Mouse (Mus musculus) limb, embryonic 14.5 days (tissue): ENCODE data around the gene Rab9b. TPM values are rescaled to one million over a fixed set of nuclear protein-coding genes. Genes with fewer than 3 reads are reported as not detected.
A peak's percentile ranks its signal among the peaks of the same experiment; 100 is the strongest.

Experiments used
- ATAC-seq: fragments of 200-750 bp; cut with Nextera tagmentation; 2 replicates; pipeline ENCODE4 v1.8.0; 2017; ENCODE audit warnings: low read depth, moderate number of reproducible peaks, moderate TSS enrichment; ENCODE audit not compliant: low FRiP score
- DNase-seq: peaks from one replicate; pipeline ENCODE4 v3.0.0-alpha.2; 2015; ENCODE audit warnings: low spot score
- H3K27ac ChIP-seq: fragments of 300-500 bp; sonication (generic); replicated peaks from 2 replicates; pipeline ENCODE4 v1.5.1; 2014; ENCODE audit warnings: low read depth, mild to moderate bottlenecking, low read length, moderate library complexity, mixed read lengths
- H3K27me3 ChIP-seq: fragments of 300-500 bp; sonication (generic); 2 replicates; pipeline ENCODE4 v1.6.1; 2014; ENCODE audit warnings: low read length, mixed read lengths; ENCODE audit not compliant: control insufficient read depth, insufficient read depth
- H3K36me3 ChIP-seq: fragments of 300-500 bp; sonication (generic); 2 replicates; pipeline ENCODE4 v1.6.1; 2014; ENCODE audit warnings: mild to moderate bottlenecking, low read length, moderate library complexity, mixed read lengths; ENCODE audit not compliant: control insufficient read depth, insufficient read depth
- H3K4me1 ChIP-seq: fragments of 300-500 bp; sonication (generic); 2 replicates; pipeline ENCODE4 v1.6.1; 2014; ENCODE audit warnings: antibody characterized with exemption, low read length, mixed read lengths; ENCODE audit not compliant: control insufficient read depth, insufficient read depth
- H3K4me2 ChIP-seq: fragments of 300-500 bp; sonication (generic); replicated peaks from 2 replicates; pipeline ENCODE4 v1.6.1; 2014; ENCODE audit warnings: low read depth, mild to moderate bottlenecking, low read length, moderate library complexity; ENCODE audit not compliant: severe bottlenecking
- H3K4me3 ChIP-seq: fragments of 300-500 bp; sonication (generic); replicated peaks from 2 replicates; pipeline ENCODE4 v1.5.1; 2014; ENCODE audit warnings: low read length
- H3K9ac ChIP-seq: fragments of 300-500 bp; sonication (generic); 2 replicates; pipeline ENCODE4 v1.6.1; 2014; ENCODE audit warnings: mild to moderate bottlenecking, low read depth, low read length, moderate library complexity; ENCODE audit not compliant: severe bottlenecking
- H3K9me3 ChIP-seq: fragments of 300-500 bp; sonication (generic); 2 replicates; pipeline ENCODE4 v1.6.1; 2016; ENCODE audit warnings: low read length; ENCODE audit not compliant: control insufficient read depth
- POLR2A ChIP-seq: fragments of 200-500 bp; IDR thresholded peaks from 2 replicates; pipeline ENCODE4 v1.8.0; 2012; ENCODE audit warnings: inconsistent platforms, mild to moderate bottlenecking, moderate library complexity, borderline replicate concordance; ENCODE audit not compliant: insufficient read depth, insufficient read length; ENCODE audit errors: extremely low read depth
- WGBS: fragments of 180-500 bp; shearing (Covaris S2); extraction: QIAGEN DNeasy Blood & Tissue Kit; methylation state at CpG from one replicate; pipeline ENCODE4 v1.1.7; 2014; 5-methylcytosine and 5-hydroxymethylcytosine counted together
- polyA plus RNA-seq, 2 experiments: library from polyadenylated mRNA; depleted of rRNA in 1 of 2; stranded (reverse) in 1 of 2; unstranded in 1 of 2; fragments of >200 nt; fragmentation: Nextera tagmentation in 1 of 2; extraction: Ambion mirVana in 1 of 2; gene quantifications; 2 replicates each; pipeline versions ENCODE4 v1.2.1 to v1.2.3; 2012 to 2014

The Rab9b gene
- polyA plus RNA-seq, 2 experiments, result 0.16 to 0.44 TPM

DNA sequence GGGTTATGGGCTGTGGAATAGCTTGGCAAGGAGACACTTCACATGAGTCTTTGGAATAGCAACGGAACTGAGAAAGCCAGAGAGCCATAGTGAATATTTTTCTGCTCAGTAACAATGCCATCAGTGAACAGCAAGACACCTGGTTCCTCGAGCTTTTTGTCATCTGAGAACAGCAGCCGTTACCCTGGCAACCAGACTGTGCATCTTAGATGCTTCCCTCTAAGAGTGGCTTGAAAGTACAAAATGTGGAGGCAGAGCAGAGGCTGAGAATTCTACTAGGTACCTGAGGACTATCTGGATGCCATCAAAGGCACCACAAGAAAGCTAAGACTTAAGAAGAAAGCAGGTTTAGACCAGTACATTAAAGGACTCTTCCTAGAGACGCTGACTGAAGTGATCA lies 43.5 kb downstream of the Rab9b start:
- no peak for TF ChIP-seq POLR2A
- no peak for DNase-seq
- no peak overlapping the region for H3K4me2 ChIP-seq
- no peaks in the 10 kb centered on the region for H3K4me1 ChIP-seq
- no peaks in the 10 kb centered on the region for H3K9me3 ChIP-seq
- H3K27ac ChIP-seq, result no peak overlapping the region
- 65% methylated on average over 4 of the region's 4 CpGs for WGBS
- no peak overlapping the region for H3K9ac ChIP-seq
- H3K4me3 ChIP-seq, result no peak overlapping the region
- H3K27me3 ChIP-seq, result no peaks in the 10 kb centered on the region
- H3K36me3 ChIP-seq, result no peaks in the 10 kb centered on the region
- no peak for ATAC-seq

DNA sequence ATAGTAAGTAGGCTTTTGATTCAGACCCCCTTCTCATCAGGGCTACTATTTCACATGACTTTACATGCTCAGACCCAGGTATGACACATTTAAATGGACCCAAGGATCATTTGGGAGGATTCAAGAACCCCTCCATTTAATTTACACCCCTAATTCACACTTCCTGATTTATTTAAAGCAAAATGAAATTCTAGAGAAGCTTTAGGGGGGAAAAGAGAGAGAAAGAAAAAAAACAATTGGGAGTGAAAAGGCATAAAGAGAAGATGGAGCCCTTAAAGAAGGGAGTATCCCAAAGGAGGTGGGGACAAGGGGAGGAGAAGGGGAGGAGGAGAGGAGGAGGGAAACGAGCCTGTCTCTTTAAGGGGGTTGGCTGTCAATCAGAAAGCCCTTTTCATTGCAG lies 46.2 kb downstream of the Rab9b start, which contains the start of gene Plp1:
TSS of gene Plp1 (plus strand) at position 301 of the 400 bp plus-strand sequence.
- no peaks in the 10 kb centered on the region for H3K27me3 ChIP-seq

DNA sequence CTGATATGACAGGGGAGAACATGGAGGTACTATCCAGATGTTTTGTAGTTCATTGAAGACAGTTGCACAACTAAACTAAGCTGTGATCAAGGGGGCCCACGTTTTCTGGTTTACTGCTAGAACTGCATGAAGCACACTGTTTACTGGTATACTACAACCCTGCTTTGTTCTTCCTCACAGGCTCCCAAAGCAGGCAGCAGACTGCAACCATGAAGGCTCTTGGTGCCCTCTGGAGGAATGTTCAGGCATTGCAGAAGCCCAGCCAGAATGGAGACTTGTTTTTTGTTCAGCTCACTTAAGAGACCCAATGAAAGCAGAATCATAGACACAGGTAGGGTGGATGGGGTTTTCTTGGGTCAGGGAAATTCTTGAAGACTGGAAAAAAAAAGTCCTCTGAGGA lies 48.3 kb downstream of the Rab9b start:
- no peak overlapping the region for H3K4me3 ChIP-seq
- no peaks in the 10 kb centered on the region for H3K27me3 ChIP-seq
- peak; percentile 81 for DNase-seq
- no peak overlapping the region for H3K4me2 ChIP-seq
- H3K4me1 ChIP-seq, result no peaks in the 10 kb centered on the region
- no peaks in the 10 kb centered on the region for H3K36me3 ChIP-seq
- H3K27ac ChIP-seq, result no peak overlapping the region
- TF ChIP-seq POLR2A, result no peak
- WGBS, result 14% methylated on average over 1 of the region's 1 CpGs
- H3K9ac ChIP-seq, result no peak overlapping the region
- ATAC-seq, result no peak
- no peaks in the 10 kb centered on the region for H3K9me3 ChIP-seq

More for the DNA sequence above, 46.2 kb downstream of the Rab9b start, which contains the start of gene Plp1:
- TF ChIP-seq POLR2A, result no peak
- WGBS, result 60% methylated on average over 1 of the region's 1 CpGs
- no peaks in the 10 kb centered on the region for H3K9me3 ChIP-seq
- no peak within 1 kb of the TSS for H3K4me2 ChIP-seq
- ATAC-seq, result no peak
- H3K4me1 ChIP-seq, result no peaks in the 10 kb centered on the region
- no peak for DNase-seq
- H3K9ac ChIP-seq, result no peak within 1 kb of the TSS
- H3K4me3 ChIP-seq, result no peak within 1 kb of the TSS
- no peak within 1 kb of the TSS for H3K27ac ChIP-seq
- no peaks in the 10 kb centered on the region for H3K36me3 ChIP-seq

DNA sequence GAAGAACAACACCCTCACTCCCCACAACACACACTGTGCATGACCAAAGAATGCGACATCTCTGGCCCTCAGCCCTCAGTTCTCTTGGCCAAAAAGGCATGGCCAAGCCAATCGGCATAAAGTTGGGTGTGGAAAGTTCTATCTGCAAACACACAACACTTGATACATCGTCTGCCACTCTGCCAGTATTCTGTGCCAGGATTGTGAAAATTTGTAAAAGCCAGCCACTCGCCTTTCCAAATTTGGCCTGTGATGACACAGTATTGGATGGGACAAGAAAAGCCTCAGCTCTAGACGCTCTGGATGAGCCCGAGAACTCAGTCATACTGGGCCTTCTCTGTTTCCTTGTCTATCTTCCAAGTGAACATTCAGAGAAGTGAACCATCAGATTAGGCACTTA lies 48.8 kb downstream of the Rab9b start:
- H3K9me3 ChIP-seq, result no peaks in the 10 kb centered on the region
- H3K4me2 ChIP-seq, result no peak overlapping the region
- no peak overlapping the region for H3K9ac ChIP-seq
- WGBS, result 93% methylated on average over 6 of the region's 6 CpGs
- no peak for TF ChIP-seq POLR2A
- no peaks in the 10 kb centered on the region for H3K36me3 ChIP-seq
- H3K27me3 ChIP-seq, result no peaks in the 10 kb centered on the region
- H3K4me3 ChIP-seq, result no peak overlapping the region
- H3K4me1 ChIP-seq, result no peaks in the 10 kb centered on the region
- ATAC-seq (no peak), DNase-seq (no peak)
- H3K27ac ChIP-seq, result no peak overlapping the region

Other genes starting within 250 kb of the Rab9b start
- gene Tceal1, start 160.8 kb downstream of the Rab9b start, polyA plus RNA-seq (2012; rRNA removed), result 6.5 and 8.6 TPM in 2 replicates
- gene Tceal1, start 160.8 kb downstream of the Rab9b start, polyA plus RNA-seq (2014; fragmentation: Nextera tagmentation; extraction: Ambion mirVana), result 14.7 and 15.6 TPM in 2 replicates
- 397 and 488 TPM in 2 replicates for gene Morf4l2, start 125.1 kb downstream of the Rab9b start, polyA plus RNA-seq (2012; rRNA removed)
- gene Morf4l2, start 125.1 kb downstream of the Rab9b start, polyA plus RNA-seq (2014; fragmentation: Nextera tagmentation; extraction: Ambion mirVana), result 656 and 663 TPM in 2 replicates
- not detected in 2 replicates for gene Glra4, start 88.6 kb downstream of the Rab9b start, polyA plus RNA-seq (2012; rRNA removed)
- 0.19 TPM in 1 of 2 replicates, not detected in the other for gene Glra4, start 88.6 kb downstream of the Rab9b start, polyA plus RNA-seq (2014; fragmentation: Nextera tagmentation; extraction: Ambion mirVana)
- gene Plp1, start 46.1 kb downstream of the Rab9b start, polyA plus RNA-seq (2012; rRNA removed), result 16.1 and 16.9 TPM in 2 replicates
- gene Plp1, start 46.1 kb downstream of the Rab9b start, polyA plus RNA-seq (2014; fragmentation: Nextera tagmentation; extraction: Ambion mirVana), result 5.8 and 6.2 TPM in 2 replicates
- not detected in 2 replicates for gene H2bfm, start 58.6 kb upstream of the Rab9b start, polyA plus RNA-seq (2012; rRNA removed)
- gene H2bfm, start 58.6 kb upstream of the Rab9b start, polyA plus RNA-seq (2014; fragmentation: Nextera tagmentation; extraction: Ambion mirVana), result not detected in 2 replicates
- 13.4 and 19.8 TPM in 2 replicates for gene Tmsb15b2, start 106.7 kb upstream of the Rab9b start, polyA plus RNA-seq (2012; rRNA removed)
- 51.9 and 55.5 TPM in 2 replicates for gene Tmsb15b2, start 106.7 kb upstream of the Rab9b start, polyA plus RNA-seq (2014; fragmentation: Nextera tagmentation; extraction: Ambion mirVana)
- gene Tmsb15l, start 108.1 kb upstream of the Rab9b start, polyA plus RNA-seq (2012; rRNA removed), result 4.8 and 8.3 TPM in 2 replicates
- gene Tmsb15l, start 108.1 kb upstream of the Rab9b start, polyA plus RNA-seq (2014; fragmentation: Nextera tagmentation; extraction: Ambion mirVana), result 5.3 and 6.6 TPM in 2 replicates
- 6.3 and 11.3 TPM in 2 replicates for gene Tmsb15b1, start 108.1 kb upstream of the Rab9b start, polyA plus RNA-seq (2012; rRNA removed)
- 28.5 and 30.8 TPM in 2 replicates for gene Tmsb15b1, start 108.1 kb upstream of the Rab9b start, polyA plus RNA-seq (2014; fragmentation: Nextera tagmentation; extraction: Ambion mirVana)
- 11.4 TPM in 2 replicates for gene Zcchc18, start 124.4 kb upstream of the Rab9b start, polyA plus RNA-seq (2012; rRNA removed)
- 17.1 and 21.3 TPM in 2 replicates for gene Zcchc18, start 124.4 kb upstream of the Rab9b start, polyA plus RNA-seq (2014; fragmentation: Nextera tagmentation; extraction: Ambion mirVana)
- gene Slc25a53, start 169.5 kb upstream of the Rab9b start, polyA plus RNA-seq (2012; rRNA removed), result 10.8 and 11.4 TPM in 2 replicates
- 11.3 and 13.7 TPM in 2 replicates for gene Slc25a53, start 169.5 kb upstream of the Rab9b start, polyA plus RNA-seq (2014; fragmentation: Nextera tagmentation; extraction: Ambion mirVana)
- gene Fam199x, start 180.8 kb upstream of the Rab9b start, polyA plus RNA-seq (2012; rRNA removed), result 2.5 and 2.7 TPM in 2 replicates
- gene Fam199x, start 180.8 kb upstream of the Rab9b start, polyA plus RNA-seq (2014; fragmentation: Nextera tagmentation; extraction: Ambion mirVana), result 6.7 and 7.8 TPM in 2 replicates